Mouse (Mus musculus): ENCODE measurements around the gene Obscn.

DNA sequence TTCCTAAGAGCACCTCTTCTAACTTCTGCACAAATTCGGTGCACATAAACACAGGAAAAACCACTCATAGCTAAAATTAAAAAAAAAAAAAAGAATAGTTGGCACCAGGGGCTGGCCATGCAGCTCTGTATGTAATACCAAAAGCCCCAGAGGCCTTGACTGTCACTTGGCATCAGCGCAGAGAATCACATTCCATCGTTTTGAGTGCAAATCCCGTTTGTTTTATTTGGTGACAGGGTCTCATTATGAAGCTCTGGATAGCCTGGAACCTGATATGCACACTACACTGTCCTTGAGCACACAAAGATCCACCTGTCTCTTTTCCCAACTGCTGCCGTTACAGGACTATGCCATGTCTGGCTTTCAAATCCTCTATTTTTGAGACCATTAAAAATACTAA, 185.0 kb downstream of the Obscn start:
- no peak for TF ChIP-seq CTCF (IDR thresholded peaks at IDR 0.05; ENCODE audit: borderline replicate concordance, insufficient read depth, low read length)
- TF ChIP-seq POLR2A (IDR thresholded peaks at IDR 0.05; ENCODE audit: low read depth, low read length): no peak

All from embryonic fibroblast, embryonic 13.5 days (primary cell).